Mouse (Mus musculus) frontal cortex, adult 2 months (tissue): ENCODE results near the gene Clgn. TPM values are rescaled to one million over a fixed set of nuclear protein-coding genes. Genes with fewer than 3 reads are reported as not detected.

Source experiments
- DNase-seq, 2 experiments: peaks; one replicate each; pipeline ENCODE4 v3.0.0; 2022; ENCODE audit warnings: low spot score in 1 of 2; ENCODE audit errors: extremely low spot score in 1 of 2
- polyA plus RNA-seq: library from polyadenylated mRNA; depleted of rRNA; stranded (reverse); fragments of >200 nt; gene quantifications from 2 replicates; pipeline ENCODE4 v1.2.3, GENCODE M21; 2012; rRNA removed

Clgn gene
- 8.9 and 9.2 TPM in 2 replicates for polyA plus RNA-seq

GRCm38 (mm10) chr8:83389316-83390005 is at the start of gene Clgn:
Clgn (plus strand) TSS chr8:83389867.
- DNase-seq = peak; percentile 21 to 80

- DNase-seq = no peak
Measured at GRCm38 (mm10) chr8:83342076-83342475, 47.6 kb upstream of the Clgn start.

GRCm38 (mm10) chr8:83342693-83343092 is 47.0 kb upstream of the Clgn start:
- DNase-seq = peak in 1 of 2 experiments; percentile 49

- no peak for DNase-seq
Measured at GRCm38 (mm10) chr8:83348263-83348662, 41.4 kb upstream of the Clgn start, which contains the start of gene Mgat4d. Mgat4d (plus strand) TSS chr8:83348471.

DNA sequence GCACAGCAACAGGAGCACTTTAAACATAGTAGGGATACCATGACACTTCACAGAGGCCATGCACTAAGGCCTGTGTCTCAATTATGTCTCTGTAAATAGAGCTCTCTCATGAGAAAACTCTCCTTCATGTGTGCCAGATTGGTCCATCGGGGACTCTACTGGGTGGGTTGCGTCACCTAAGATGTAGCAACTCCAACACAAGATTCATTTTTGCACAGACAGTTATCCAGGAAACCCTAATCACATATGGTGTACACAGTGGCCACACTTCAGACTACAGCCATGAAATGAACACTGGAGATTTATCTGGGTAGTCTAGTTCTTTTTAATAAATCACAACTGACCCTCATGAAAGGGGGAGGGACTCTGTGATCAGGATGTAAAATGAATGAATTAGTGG is 38.4 kb upstream of the Clgn start:
- DNase-seq = no peak

DNA sequence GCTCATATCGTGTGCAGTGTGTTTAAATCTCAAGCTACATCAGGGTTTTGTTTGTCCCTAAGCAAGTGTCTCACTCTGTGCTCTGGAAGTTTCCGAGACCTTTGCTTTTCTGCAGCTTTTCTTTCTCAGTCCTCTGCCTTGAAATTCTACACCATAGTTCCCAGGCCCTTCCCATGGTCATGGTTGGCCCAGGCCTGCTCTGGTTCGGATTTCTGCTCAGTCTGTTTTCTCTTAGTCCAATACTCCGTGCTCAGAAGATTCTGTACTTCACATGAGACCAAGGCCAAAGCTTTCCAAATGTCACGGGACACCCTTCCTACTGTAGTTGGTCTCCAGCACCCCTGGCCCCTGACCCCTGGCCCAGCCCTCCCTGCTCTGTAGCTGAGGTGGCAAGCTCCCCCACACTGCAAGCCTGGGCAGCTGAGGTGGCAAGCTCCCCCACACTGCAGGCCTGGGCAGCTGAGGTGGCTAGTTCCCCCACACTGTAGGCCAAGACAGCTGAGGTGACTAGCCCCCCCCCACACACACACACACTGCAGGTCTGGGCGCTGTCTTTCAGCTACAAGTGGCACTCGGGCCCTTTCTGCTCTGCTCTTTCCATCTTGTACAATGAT is 26.4 kb upstream of the Clgn start:
- DNase-seq = no peak

DNA sequence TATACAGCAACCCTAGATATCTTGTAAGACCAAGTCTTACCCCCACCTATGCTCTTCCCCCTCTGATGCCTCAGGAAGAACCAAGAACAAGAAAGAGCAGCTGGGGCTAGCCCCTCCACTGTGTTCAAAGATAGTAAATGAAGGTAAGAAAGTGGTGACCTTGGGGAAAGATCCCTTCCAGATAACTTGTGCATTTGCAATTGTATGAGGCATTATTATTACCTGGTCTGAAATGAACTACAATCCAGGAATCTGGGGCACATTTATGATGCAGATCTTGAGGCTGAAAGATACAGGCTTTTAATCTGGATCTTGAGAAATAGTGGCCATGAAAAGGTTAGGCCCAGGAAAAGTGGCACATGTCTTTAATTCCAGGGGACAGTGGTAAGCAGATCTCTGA is 12.4 kb upstream of the Clgn start:
- DNase-seq = no peak

GRCm38 (mm10) chr8:83380141-83380540 is 9.5 kb upstream of the Clgn start:
- no peak for DNase-seq

DNA sequence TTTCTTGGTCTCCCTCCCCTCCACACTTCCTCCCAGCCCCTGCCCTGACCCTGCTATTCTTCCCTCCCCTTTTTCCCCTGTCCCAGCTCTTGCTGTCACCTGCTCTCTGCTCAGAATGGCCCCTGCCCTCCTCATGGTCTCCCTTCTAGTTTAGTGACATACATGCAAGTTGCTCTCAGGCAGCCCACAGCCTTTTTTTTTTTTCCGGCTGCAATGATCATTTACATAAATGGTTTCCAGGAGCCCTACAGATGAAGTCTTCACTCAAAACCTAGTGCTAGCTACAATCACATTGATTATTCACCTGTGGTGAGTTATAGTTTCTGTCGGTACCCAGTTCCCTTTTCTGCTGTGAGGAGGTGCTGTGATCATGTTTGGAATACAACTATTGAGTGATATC is 8.7 kb upstream of the Clgn start:
- DNase-seq = no peak

- DNase-seq = no peak
Measured at GRCm38 (mm10) chr8:83382850-83383249, 6.8 kb upstream of the Clgn start.

GRCm38 (mm10) chr8:83390006-83390701 is 487 bp downstream of the Clgn start:
- DNase-seq = peak in 1 of 2 experiments; percentile 3

DNA sequence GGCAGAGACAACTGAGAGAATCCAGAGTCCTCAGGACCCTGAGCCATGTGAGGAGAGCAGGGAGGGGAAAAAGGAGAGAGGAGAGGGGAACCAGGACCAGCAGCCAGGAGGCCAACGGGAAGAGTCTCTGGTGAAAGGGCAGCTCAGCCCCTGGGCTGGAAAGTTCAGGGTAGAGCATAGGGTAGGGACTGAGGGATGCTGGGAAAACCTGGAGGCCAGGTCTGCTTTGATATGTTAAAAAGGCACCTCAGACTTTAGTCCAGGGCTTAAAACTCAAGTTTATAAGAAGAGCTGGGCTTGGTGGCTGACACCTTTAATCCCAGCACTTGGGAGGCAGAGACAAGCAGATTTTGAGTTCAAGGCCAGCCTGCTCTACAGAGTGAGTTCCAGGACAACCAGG is 2.9 kb downstream of the Clgn start:
- no peak for DNase-seq

DNA sequence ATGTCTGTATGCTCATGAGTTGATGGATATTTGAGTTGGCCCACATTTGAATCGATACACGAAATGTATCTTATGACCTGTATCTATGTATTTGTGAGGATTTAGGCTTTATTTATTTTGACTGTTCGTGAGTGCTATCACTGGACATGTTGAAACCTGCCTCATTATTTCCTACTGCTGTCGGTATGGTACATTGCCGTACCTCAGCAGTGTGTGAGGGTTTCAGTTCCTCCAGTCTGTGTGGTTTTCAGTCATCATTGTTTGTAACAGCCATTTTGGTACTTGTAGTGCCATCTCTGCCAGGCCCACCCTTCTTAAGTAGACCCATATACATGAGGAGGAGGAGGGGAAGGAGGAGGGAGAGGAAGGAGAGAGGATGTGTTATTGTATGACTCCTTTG is 4.7 kb downstream of the Clgn start:
- no peak for DNase-seq

- DNase-seq = no peak
Measured at GRCm38 (mm10) chr8:83396680-83397079, 7.0 kb downstream of the Clgn start.

- no peak for DNase-seq
Measured at GRCm38 (mm10) chr8:83397726-83398125, 8.1 kb downstream of the Clgn start.

- DNase-seq = no peak
Measured at GRCm38 (mm10) chr8:83405548-83405947, 15.9 kb downstream of the Clgn start.

DNA sequence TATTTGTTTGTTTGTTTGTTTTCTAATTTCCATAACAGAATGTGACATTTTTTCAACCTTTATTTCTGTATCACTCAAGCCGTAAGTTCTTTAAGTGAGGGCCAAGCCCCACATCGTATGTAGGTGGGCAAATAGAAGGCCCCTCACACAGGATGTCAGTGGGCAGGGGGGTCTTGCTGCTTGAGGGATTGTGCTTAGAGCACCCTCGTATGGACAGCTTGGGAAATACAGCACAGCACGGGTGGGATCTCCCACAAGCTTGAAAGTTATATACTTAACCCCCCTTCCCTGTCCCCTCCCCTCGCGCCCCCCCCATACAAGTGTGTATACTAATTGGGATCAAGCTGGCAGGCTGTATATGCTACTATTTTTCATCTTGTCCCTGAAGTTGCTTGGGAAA is 17.2 kb downstream of the Clgn start:
- no peak for DNase-seq

- DNase-seq = no peak
Measured at GRCm38 (mm10) chr8:83408496-83408895, 18.8 kb downstream of the Clgn start.

GRCm38 (mm10) chr8:83416878-83417277 is 27.2 kb downstream of the Clgn start:
- no peak for DNase-seq

GRCm38 (mm10) chr8:83417970-83418369 is 28.3 kb downstream of the Clgn start:
- no peak for DNase-seq

DNA sequence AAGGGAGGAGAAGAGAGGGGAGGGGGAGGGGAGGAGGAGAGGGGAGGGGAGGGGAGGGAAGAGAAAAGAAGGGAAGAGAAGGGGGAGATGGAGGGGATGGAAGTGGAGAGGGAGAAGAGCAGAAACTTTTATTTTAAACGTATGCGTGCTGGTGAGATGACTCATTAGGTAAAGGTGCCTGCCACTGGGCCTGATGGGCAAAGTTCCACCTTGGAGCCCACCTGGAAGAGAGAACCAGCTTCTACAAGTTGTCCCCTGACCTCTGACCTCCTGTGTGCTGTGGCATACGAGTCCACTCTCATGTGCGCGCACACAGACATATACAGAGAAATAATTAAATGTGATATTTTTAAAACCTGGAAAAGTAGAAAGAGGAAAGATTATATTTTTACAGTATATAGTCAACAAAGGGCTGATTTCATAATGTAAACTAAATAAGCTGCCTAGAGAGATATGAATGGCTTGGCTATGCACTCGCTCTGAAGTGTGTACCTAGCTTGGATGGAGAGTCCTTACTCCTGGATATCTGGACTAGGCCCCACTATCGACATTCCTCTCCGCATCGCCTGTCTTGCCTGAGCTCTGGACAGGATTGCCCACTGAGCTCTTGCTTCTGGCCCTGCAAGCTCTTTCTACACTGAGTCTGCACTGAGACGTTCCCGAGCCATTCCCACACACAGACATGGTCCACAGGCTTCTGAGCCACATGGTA is 29.3 kb downstream of the Clgn start:
- no peak for DNase-seq
